8 mouse cellular contexts compared by ENCODE assay signal in genomic region chr5:137287032-137287952, GRCm38 (mm10). TPM values are rescaled to one million over a fixed set of nuclear protein-coding genes. Genes with fewer than 3 reads are reported as not detected.
DNase-seq lines count a peak whose midpoint lies in the region; ATAC-seq and TF ChIP-seq lines count a peak whose summit lies in the region.

Gene Ache, plus strand, starts transcription at chr5:137287519.

- 7% methylated on average over 40 of the region's 40 CpGs for WGBS in thymus, adult 2 months
- WGBS in forebrain, embryonic 14.5 days, result 1% methylated on average over 38 of the region's 40 CpGs
- under 1% methylated on average over 40 of the region's 40 CpGs for WGBS in hindbrain, embryonic 15.5 days
- 2% methylated on average over 40 of the region's 40 CpGs for WGBS in limb, embryonic 14.5 days

- peak within 1 kb of the TSS; percentile 95 for H3K4me2 ChIP-seq in forebrain, embryonic 14.5 days (ENCODE audit: low read length)
- H3K4me2 ChIP-seq in hindbrain, embryonic 15.5 days, result peak within 1 kb of the TSS; percentile 96
- H3K4me2 ChIP-seq in limb, embryonic 14.5 days (replicated peaks; ENCODE audit: low read depth, low read length, severe bottlenecking), result peak within 1 kb of the TSS; percentile 82

- 0 out of 2 replicates have a peak, but pooled peaks have one; percentile 32 for TF ChIP-seq CTCF in thymus, adult 2 months (IDR thresholded peaks at IDR 0.05; ENCODE audit: borderline replicate concordance, control insufficient read depth, extremely low read depth, insufficient read depth, low read length, poor library complexity)

- no peaks in the 10 kb centered on the region for H3K9me3 ChIP-seq in forebrain, embryonic 14.5 days (replicated peaks; ENCODE audit: control insufficient read depth, low read length)
- H3K9me3 ChIP-seq in hindbrain, embryonic 15.5 days, result no peaks in the 10 kb centered on the region
- no peaks in the 10 kb centered on the region for H3K9me3 ChIP-seq in limb, embryonic 14.5 days (ENCODE audit: control insufficient read depth, low read length)

- no peaks in the 10 kb centered on the region for H3K36me3 ChIP-seq in thymus, adult 2 months (ENCODE audit: control insufficient read depth, insufficient read depth, low read length)
- H3K36me3 ChIP-seq in forebrain, embryonic 14.5 days (ENCODE audit: control insufficient read depth, insufficient read depth, low read length), result no peaks in the 10 kb centered on the region
- H3K36me3 ChIP-seq in hindbrain, embryonic 15.5 days, result no peaks in the 10 kb centered on the region
- no peaks in the 10 kb centered on the region for H3K36me3 ChIP-seq in limb, embryonic 14.5 days (ENCODE audit: control insufficient read depth, insufficient read depth, low read length)

- H3K9ac ChIP-seq in forebrain, embryonic 14.5 days (ENCODE audit: low read length), result peak within 1 kb of the TSS; percentile 68
- H3K9ac ChIP-seq in hindbrain, embryonic 15.5 days, result peak within 1 kb of the TSS; percentile 69
- peak within 1 kb of the TSS; percentile 45 for H3K9ac ChIP-seq in limb, embryonic 14.5 days (ENCODE audit: low read depth, low read length, severe bottlenecking)

- H3K27me3 ChIP-seq in thymus, adult 2 months (ENCODE audit: control insufficient read depth, insufficient read depth, low read length), result peaks cover 18% of the 10 kb centered on the region; the same call in 1 of the 2 replicates
- peaks cover 26% of the 10 kb centered on the region; the same call in 1 of the 2 replicates for H3K27me3 ChIP-seq in forebrain, embryonic 14.5 days (replicated peaks; ENCODE audit: control insufficient read depth, insufficient read depth, low read length)
- peaks cover 22% of the 10 kb centered on the region for H3K27me3 ChIP-seq in hindbrain, embryonic 15.5 days
- H3K27me3 ChIP-seq in limb, embryonic 14.5 days (ENCODE audit: control insufficient read depth, insufficient read depth, low read length), result peaks cover 57% of the 10 kb centered on the region

- H3K4me3 ChIP-seq in thymus, adult 2 months (ENCODE audit: control insufficient read depth, insufficient read depth, low read length), result peak within 1 kb of the TSS; percentile 19; the same call in 1 of the 2 replicates
- H3K4me3 ChIP-seq in forebrain, embryonic 14.5 days (ENCODE audit: low read depth, low read length), result peak within 1 kb of the TSS; percentile 44
- peak within 1 kb of the TSS; percentile 55 for H3K4me3 ChIP-seq in hindbrain, embryonic 15.5 days
- peak within 1 kb of the TSS; percentile 42 for H3K4me3 ChIP-seq in limb, embryonic 14.5 days (replicated peaks; ENCODE audit: low read length)

- peak; percentile 21 for DNase-seq in thymus, adult 2 months
- DNase-seq in thymus, adult 18-20 months, result no peak
- peak; percentile 90 for DNase-seq in cerebellum, adult 11-12 months
- DNase-seq in forebrain, embryonic 14.5 days (ENCODE audit: low spot score), result peak; percentile 67
- no peak for DNase-seq in limb, embryonic 14.5 days (ENCODE audit: low spot score)
- DNase-seq in retina, embryonic 14.5 days (ENCODE audit: low spot score), result peak; percentile 74

- no peak within 1 kb of the TSS for H3K27ac ChIP-seq in thymus, adult 2 months (ENCODE audit: control insufficient read depth, insufficient read depth, low read length)
- H3K27ac ChIP-seq in forebrain, embryonic 14.5 days (ENCODE audit: low read depth, low read length), result no peak within 1 kb of the TSS
- peak within 1 kb of the TSS; percentile 85 for H3K27ac ChIP-seq in hindbrain, embryonic 15.5 days (replicated peaks)
- H3K27ac ChIP-seq in limb, embryonic 14.5 days (replicated peaks; ENCODE audit: low read depth, low read length), result no peak within 1 kb of the TSS

- ATAC-seq in forebrain, embryonic 14.5 days, result peak; percentile 61
- ATAC-seq in hindbrain, embryonic 15.5 days (ENCODE audit: low FRiP score, low read depth), result peak; percentile 83
- 0 out of 2 replicates have a peak, but pooled peaks have one; percentile 9 for ATAC-seq in limb, embryonic 14.5 days (ENCODE audit: low FRiP score, low read depth)
- ATAC-seq in monocyte, adult 5-6 weeks (replicated peaks; ENCODE audit: insufficient number of reproducible peaks, low FRiP score, low TSS enrichment, poor library complexity, severe bottlenecking), result no peak

- TF ChIP-seq POLR2A in thymus, adult 2 months (IDR thresholded peaks at IDR 0.05; ENCODE audit: control insufficient read depth, extremely low read depth, insufficient read depth, low read length, poor library complexity), result no peak
- TF ChIP-seq POLR2A in limb, embryonic 14.5 days (IDR thresholded peaks at IDR 0.05; ENCODE audit: borderline replicate concordance, extremely low read depth, insufficient read depth, insufficient read length), result no peak

- peaks cover 21% of the 10 kb centered on the region for H3K4me1 ChIP-seq in thymus, adult 2 months (replicated peaks; ENCODE audit: control insufficient read depth, insufficient read depth, low read length)
- peaks cover 10% of the 10 kb centered on the region; the same call in 1 of the 2 replicates for H3K4me1 ChIP-seq in forebrain, embryonic 14.5 days (ENCODE audit: control insufficient read depth, insufficient read depth, low read length)
- H3K4me1 ChIP-seq in hindbrain, embryonic 15.5 days (replicated peaks), result peaks cover 46% of the 10 kb centered on the region
- peaks cover 19% of the 10 kb centered on the region for H3K4me1 ChIP-seq in limb, embryonic 14.5 days (ENCODE audit: control insufficient read depth, insufficient read depth, low read length)

RNA-seq across cellular contexts. Expression of gene Ache, which starts in this region (rescaled TPM):
- polyA plus RNA-seq in thymus, adult 2 months (2012; rRNA removed), result 90.2 and 97.1 TPM in 2 replicates
- 6.9 and 10.9 TPM in 2 replicates for polyA plus RNA-seq in forebrain, embryonic 14.5 days (2014; fragmentation: Nextera tagmentation; extraction: Ambion mirVana)
- polyA plus RNA-seq in hindbrain, embryonic 15.5 days (2015; fragmentation: Nextera tagmentation; extraction: Ambion mirVana), result 68.4 and 69.9 TPM in 2 replicates
- polyA plus RNA-seq in limb, embryonic 14.5 days (2012; rRNA removed), result 21.8 and 28.7 TPM in 2 replicates
- polyA plus RNA-seq in limb, embryonic 14.5 days (2014; fragmentation: Nextera tagmentation; extraction: Ambion mirVana), result 18.0 and 21.8 TPM in 2 replicates
- 0.57 to 1.2 TPM in 2 of 3 replicates, not detected in the other for total RNA-seq in monocyte, adult 5-6 weeks (2017)

Comparison
In these comparisons a context has a peak if more than half of its experiments do, and no peak if none do; other contexts are left out.
1. DNase-seq: peak in thymus, adult 2 months (single experiment), cerebellum, adult 11-12 months (single experiment), forebrain, embryonic 14.5 days (single experiment) and retina, embryonic 14.5 days (single experiment); none in thymus, adult 18-20 months (0 of 2) and limb, embryonic 14.5 days (single experiment).
2. Peak in every context shown above with its lines, with median percentiles within 50 percentile points of each other: H3K4me3 ChIP-seq, H3K4me2 ChIP-seq and H3K9ac ChIP-seq.